Mouse (Mus musculus) myocyte (in vitro differentiated cells): Measurements from ENCODE around the gene Bpifb5.

ENCODE experiments used
- CEBPB ChIP-seq: IDR thresholded peaks from 2 replicates; pipeline ENCODE4 v1.6.1; 2011; ENCODE audit warnings: mild to moderate bottlenecking, moderate library complexity; ENCODE audit not compliant: poor library complexity, insufficient read depth, severe bottlenecking
- E2F4 ChIP-seq: IDR thresholded peaks from one replicate; pipeline ENCODE4 v1.6.1; 2011; ENCODE audit warnings: mild to moderate bottlenecking, control low read depth, moderate library complexity; ENCODE audit not compliant: insufficient read depth
- MAX ChIP-seq: IDR thresholded peaks from one replicate; pipeline ENCODE4 v1.6.1; 2011; ENCODE audit warnings: low read depth, mild to moderate bottlenecking, control low read depth
- MYOD1 ChIP-seq, 3 experiments: IDR thresholded peaks; one replicate each; pipeline ENCODE4 v1.6.1; 2011; ENCODE audit warnings: control low read depth in 2 of 3, low read depth in 2 of 3, mild to moderate bottlenecking in 2 of 3, moderate library complexity in 1 of 3; ENCODE audit not compliant: insufficient read length in 2 of 3, control insufficient read depth in 1 of 3
- MYOG ChIP-seq, 3 experiments: IDR thresholded peaks; one replicate each; pipeline ENCODE4 v1.6.1; 2011; ENCODE audit warnings: control low read depth in 2 of 3, low read depth in 2 of 3, mild to moderate bottlenecking in 2 of 3; ENCODE audit not compliant: insufficient read length in 2 of 3, control insufficient read depth in 1 of 3, insufficient read depth in 1 of 3
- POLR2A ChIP-seq: IDR thresholded peaks from one replicate; pipeline ENCODE4 v1.6.1; 2011; ENCODE audit warnings: low read depth, mild to moderate bottlenecking, control low read depth, moderate library complexity; ENCODE audit not compliant: insufficient read length
- POLR2AphosphoS2 ChIP-seq: IDR thresholded peaks from one replicate; pipeline ENCODE4 v1.6.1; 2011; ENCODE audit warnings: low read depth, control low read depth; ENCODE audit not compliant: insufficient read length
- REST ChIP-seq: IDR thresholded peaks from one replicate; pipeline ENCODE4 v1.6.1; 2011; ENCODE audit warnings: mild to moderate bottlenecking, control low read depth, moderate library complexity; ENCODE audit not compliant: insufficient read depth, insufficient read length
- SRF ChIP-seq: IDR thresholded peaks from one replicate; pipeline ENCODE4 v1.6.1; 2011; ENCODE audit warnings: low read depth; ENCODE audit not compliant: control insufficient read depth, insufficient read length
- TCF12 ChIP-seq: IDR thresholded peaks from one replicate; pipeline ENCODE4 v1.6.1; 2011; ENCODE audit warnings: mild to moderate bottlenecking, control low read depth; ENCODE audit not compliant: poor library complexity, insufficient read depth, severe bottlenecking
- TCF3 ChIP-seq: IDR thresholded peaks from one replicate; pipeline ENCODE4 v1.6.1; 2011; ENCODE audit warnings: low read depth, control low read depth; ENCODE audit not compliant: insufficient read length
- USF1 ChIP-seq: IDR thresholded peaks from one replicate; pipeline ENCODE4 v1.6.1; 2011; ENCODE audit warnings: low read depth, mild to moderate bottlenecking, control low read depth, moderate library complexity

DNA sequence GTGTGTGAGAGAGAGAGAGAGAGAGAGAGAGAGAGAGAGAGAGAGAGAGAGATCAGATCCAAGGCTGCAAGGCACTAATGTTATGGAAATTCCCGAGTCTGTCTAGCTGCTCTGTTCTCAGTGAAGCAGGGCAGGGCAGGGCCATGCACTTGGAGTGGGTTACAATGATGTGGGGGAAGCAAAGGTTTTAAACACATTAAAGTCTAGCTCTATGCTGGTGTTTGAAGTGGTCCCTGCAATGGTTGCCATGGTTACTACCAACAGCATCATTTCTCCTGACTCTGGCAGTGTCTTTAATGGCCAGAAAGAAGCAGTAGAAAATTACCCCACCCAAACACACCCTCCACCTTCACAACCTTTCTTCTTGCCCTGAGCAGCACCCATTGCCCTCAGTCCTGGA, 12.4 kb upstream of the Bpifb5 start:
- TF ChIP-seq POLR2A (no peak), CEBPB (no peak), USF1 (no peak), MYOG (IDR thresholded peaks at IDR 0.05; ENCODE audit: control insufficient read depth in 1 of 3, insufficient read depth in 1 of 3, insufficient read length in 2 of 3, low read depth in 2 of 3) (no peak), MYOD1 (IDR thresholded peaks at IDR 0.05; ENCODE audit: control insufficient read depth in 1 of 3, insufficient read length in 2 of 3, low read depth in 2 of 3) (no peak), POLR2AphosphoS2 (no peak), TCF12 (no peak), E2F4 (no peak), MAX (no peak), SRF (no peak), REST (no peak), TCF3 (no peak)
